ENCODE assay signal across 10 mouse cellular contexts in the genomic region with DNA sequence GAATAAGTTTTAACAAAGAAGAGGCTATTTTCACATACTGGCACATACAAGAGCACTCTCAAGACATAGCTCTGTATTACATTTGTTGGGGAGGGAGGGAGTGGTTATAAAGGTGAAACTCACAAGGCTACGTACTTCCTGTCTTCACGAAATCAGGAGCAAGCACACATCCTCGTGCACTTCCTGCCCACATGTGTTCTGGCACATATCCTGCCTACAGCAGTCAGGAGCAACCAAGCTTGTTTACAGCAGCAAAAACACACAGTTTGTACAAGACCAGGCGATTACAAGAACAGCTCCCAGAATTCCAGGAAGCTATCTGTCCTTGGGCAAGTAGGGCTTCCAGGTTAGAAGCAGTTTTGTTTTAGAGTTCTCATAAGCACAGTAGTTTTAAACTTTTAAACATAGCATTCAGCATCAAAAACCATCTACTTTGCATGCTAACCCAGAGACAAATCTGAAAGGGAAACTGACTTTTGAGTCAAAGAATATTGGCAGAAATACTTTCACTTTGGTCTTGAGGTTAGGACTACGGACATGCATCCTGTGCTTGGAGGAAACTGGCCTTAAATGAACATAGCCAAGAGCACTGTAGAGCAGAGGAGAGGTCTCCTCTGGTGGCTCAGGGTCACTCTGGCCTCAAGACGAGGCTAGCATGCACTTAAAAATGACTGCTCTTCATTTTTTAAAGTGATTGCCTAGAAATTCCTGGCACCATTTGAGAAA.
A peak's percentile ranks its signal among the peaks of the same experiment; 100 is the strongest.
DNase-seq lines count a peak whose midpoint lies in the region; ATAC-seq and TF ChIP-seq lines count a peak whose summit lies in the region.
"Had no signal": no experiment of that assay in that cellular context is flagged by ENCODE, and none has a peak within 500 bp of the region (broad histone marks: within the 10 kb centered on the region; RNA-seq: fewer than 3 reads in every experiment).

No protein-coding gene starts in this region.

- DNase-seq in thymus, adult 2 months = peak; percentile 8
- DNase-seq in thymus, adult 18-20 months = no peak
- peak; percentile 63 for DNase-seq in lung, embryonic 14.5 days
- DNase-seq in thymus, postnatal 25 days = peak; percentile 15
- no peak for DNase-seq in gastrocnemius, adult 18-20 months (ENCODE audit: low spot score)
- DNase-seq in left cerebral cortex, postnatal 10 days (ENCODE audit: extremely low spot score in 1 of 2, low spot score in 2 of 2) = no peak
- DNase-seq: forebrain, postnatal 0 days; kidney, postnatal 25 days had no signal

- intact Hi-C loops in left cerebral cortex, postnatal 10 days (cut with DNase I) = no loop called here

- ATAC-seq in common myeloid progenitor, adult 5-6 weeks (replicated peaks; ENCODE audit: low read depth, poor library complexity, severe bottlenecking) = peak; percentile 97
- peak; percentile 54; the same call in 1 of the 2 replicates for ATAC-seq in lung, embryonic 14.5 days (ENCODE audit: insufficient read depth)
- ATAC-seq in intestine, embryonic 16.5 days = no peak
- ATAC-seq: forebrain, postnatal 0 days had no signal

- TF ChIP-seq POLR2A in thymus, adult 2 months (IDR thresholded peaks at IDR 0.05; ENCODE audit: control insufficient read depth, extremely low read depth, insufficient read depth, low read length, poor library complexity) = no peak

- H3K27me3 ChIP-seq in thymus, adult 2 months (ENCODE audit: control insufficient read depth, insufficient read depth, low read length) = no peaks in the 10 kb centered on the region
- H3K27me3 ChIP-seq in lung, embryonic 14.5 days (ENCODE audit: insufficient read depth, low read length) = no peaks in the 10 kb centered on the region
- H3K27me3 ChIP-seq in intestine, embryonic 16.5 days (replicated peaks; ENCODE audit: control insufficient read depth, insufficient read depth, low read length) = no peaks in the 10 kb centered on the region

- no peak for TF ChIP-seq CTCF in thymus, adult 2 months (IDR thresholded peaks at IDR 0.05; ENCODE audit: borderline replicate concordance, control insufficient read depth, extremely low read depth, insufficient read depth, low read length, poor library complexity)
- no peak for TF ChIP-seq CTCF in lung, embryonic 14.5 days (IDR thresholded peaks at IDR 0.05; ENCODE audit: low read depth)

- no peak overlapping the region for H3K27ac ChIP-seq in thymus, adult 2 months (ENCODE audit: control insufficient read depth, insufficient read depth, low read length)
- H3K27ac ChIP-seq in lung, embryonic 14.5 days (ENCODE audit: low read depth) = peak overlapping the region; percentile 58
- H3K27ac ChIP-seq in intestine, embryonic 16.5 days (ENCODE audit: low read length) = no peak overlapping the region

- H3K4me2 ChIP-seq in lung, embryonic 14.5 days = no peak overlapping the region
- no peak overlapping the region for H3K4me2 ChIP-seq in intestine, embryonic 16.5 days (ENCODE audit: low read depth, low read length)

- H3K9me3 ChIP-seq in lung, embryonic 14.5 days (ENCODE audit: low read depth, low read length) = no peaks in the 10 kb centered on the region
- H3K9me3 ChIP-seq in intestine, embryonic 16.5 days (ENCODE audit: control insufficient read depth, low read length) = no peaks in the 10 kb centered on the region

- H3K4me1 ChIP-seq in thymus, adult 2 months (replicated peaks; ENCODE audit: control insufficient read depth, insufficient read depth, low read length) = 0 out of 2 replicates have a peak, but pooled peaks cover 2% of the 10 kb centered on the region
- H3K4me1 ChIP-seq in lung, embryonic 14.5 days (ENCODE audit: insufficient read depth) = no peaks in the 10 kb centered on the region
- H3K4me1 ChIP-seq in intestine, embryonic 16.5 days (ENCODE audit: control insufficient read depth, insufficient read depth, low read length) = no peaks in the 10 kb centered on the region

- H3K4me3 ChIP-seq in thymus, adult 2 months (ENCODE audit: control insufficient read depth, insufficient read depth, low read length) = no peak overlapping the region
- H3K4me3 ChIP-seq in lung, embryonic 14.5 days (ENCODE audit: low read depth, low read length) = no peak overlapping the region
- no peak overlapping the region for H3K4me3 ChIP-seq in intestine, embryonic 16.5 days (ENCODE audit: low read length)

- H3K9ac ChIP-seq in lung, embryonic 14.5 days = no peak overlapping the region
- no peak overlapping the region for H3K9ac ChIP-seq in intestine, embryonic 16.5 days (ENCODE audit: low read depth, low read length)
- H3K9ac ChIP-seq: forebrain, postnatal 0 days had no signal

- H3K36me3 ChIP-seq in thymus, adult 2 months (ENCODE audit: control insufficient read depth, insufficient read depth, low read length) = no peaks in the 10 kb centered on the region
- no peaks in the 10 kb centered on the region for H3K36me3 ChIP-seq in lung, embryonic 14.5 days (ENCODE audit: insufficient read depth)
- no peaks in the 10 kb centered on the region for H3K36me3 ChIP-seq in intestine, embryonic 16.5 days (ENCODE audit: control insufficient read depth, insufficient read depth, low read length)

- 16% methylated on average over 6 of the region's 6 CpGs for WGBS in thymus, adult 2 months
- 42% methylated on average over 6 of the region's 6 CpGs for WGBS in lung, embryonic 14.5 days
- WGBS in intestine, embryonic 16.5 days = 47% methylated on average over 6 of the region's 6 CpGs

Comparison
In these comparisons a context has a peak if more than half of its experiments do, and no peak if none do; other contexts are left out.
1. DNase-seq: peak in thymus, adult 2 months (single experiment), lung, embryonic 14.5 days (single experiment) and thymus, postnatal 25 days (single experiment); none in thymus, adult 18-20 months (0 of 2), gastrocnemius, adult 18-20 months (single experiment) and left cerebral cortex, postnatal 10 days (0 of 2).